Mouse (Mus musculus): Measurements from ENCODE around the gene Meiob. TPM values are rescaled to one million over a fixed set of nuclear protein-coding genes. Genes with fewer than 3 reads are reported as not detected.

The Meiob gene
- total RNA-seq, 2 experiments from 2014 or later: not detected

GRCm38 (mm10) chr17:24873695-24874404, 69.8 kb downstream of the Meiob start:
- DNase-seq (ENCODE audit: low spot score): no peak

GRCm38 (mm10) chr17:24874405-24874745, 70.3 kb downstream of the Meiob start:
- DNase-seq (ENCODE audit: low spot score): no peak

DNA sequence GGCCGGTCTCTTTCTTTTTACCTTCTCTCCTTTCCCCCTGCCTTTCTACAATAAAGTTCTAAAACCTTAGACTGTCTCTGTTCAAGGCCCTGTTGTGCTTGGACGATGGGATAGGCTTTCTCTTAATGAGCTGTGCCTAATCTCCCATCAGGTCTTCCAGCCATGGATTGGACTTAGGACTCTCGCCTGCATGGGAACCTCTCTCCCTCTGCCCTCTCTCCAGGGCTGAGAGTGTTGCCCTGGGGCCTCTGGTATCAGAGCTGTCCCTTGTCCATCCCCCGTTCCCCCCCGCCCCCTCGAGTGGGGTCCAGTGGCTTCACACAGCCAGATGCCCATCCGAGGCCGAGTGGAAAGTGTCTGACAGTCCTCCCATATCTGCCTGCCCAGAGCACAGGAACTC, 70.9 kb downstream of the Meiob start:
- DNase-seq (ENCODE audit: low spot score): no peak

- peak; percentile 51 for DNase-seq (ENCODE audit: low spot score)
Measured at GRCm38 (mm10) chr17:24877336-24878116, 73.4 kb downstream of the Meiob start.

DNA sequence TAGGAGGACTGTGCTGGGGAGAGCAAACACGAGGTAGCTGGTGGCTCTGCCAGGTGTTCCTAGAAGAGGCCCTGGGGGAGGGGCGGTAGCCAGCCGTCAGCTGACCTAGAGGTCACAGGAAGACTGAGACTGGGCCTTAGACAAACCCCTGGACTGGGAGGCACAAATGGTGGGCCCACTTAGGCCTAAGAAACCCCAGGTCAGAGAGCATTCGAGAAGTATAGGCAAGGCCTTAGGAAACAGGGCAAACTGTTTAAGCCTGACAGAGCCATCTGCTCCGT, 74.0 kb downstream of the Meiob start:
- peak; percentile 74 for DNase-seq (ENCODE audit: low spot score)

- DNase-seq (ENCODE audit: low spot score): no peak
Measured at GRCm38 (mm10) chr17:24878531-24878930, 74.4 kb downstream of the Meiob start.

DNA sequence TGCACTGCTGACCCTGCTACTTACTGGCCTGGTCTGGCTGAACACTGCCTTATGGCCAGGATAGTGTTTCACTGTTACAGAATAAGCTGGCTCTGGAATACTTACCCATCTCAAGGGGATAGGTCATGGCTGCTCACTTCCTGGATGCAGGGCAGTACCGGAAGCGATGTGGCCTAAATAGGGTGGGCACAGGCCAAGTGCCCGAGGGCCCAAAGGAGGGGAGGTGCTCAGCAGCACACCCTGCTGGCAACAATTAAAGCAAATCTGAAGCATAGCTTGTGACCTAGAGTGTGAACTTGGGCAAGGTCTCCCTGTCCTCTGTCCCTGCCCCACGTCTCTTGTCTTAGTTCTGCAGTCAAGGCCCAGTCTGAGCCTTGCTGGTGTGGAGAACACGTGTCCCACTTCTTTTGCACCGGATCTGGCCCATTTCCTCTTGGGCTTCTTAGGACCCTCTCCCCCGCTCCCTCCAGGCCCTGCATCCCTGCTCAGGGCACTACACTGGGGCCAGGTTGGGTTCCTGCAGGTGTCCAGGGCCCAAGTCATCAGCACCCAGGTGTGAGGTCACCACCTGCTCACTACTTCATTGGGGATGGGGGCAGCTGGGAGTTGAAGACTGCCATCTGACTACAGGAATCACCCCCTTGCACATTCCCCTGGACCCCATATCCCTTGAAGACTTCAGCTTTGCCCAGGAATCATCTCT, 77.8 kb downstream of the Meiob start:
- DNase-seq (ENCODE audit: low spot score): peak; percentile 52

DNA sequence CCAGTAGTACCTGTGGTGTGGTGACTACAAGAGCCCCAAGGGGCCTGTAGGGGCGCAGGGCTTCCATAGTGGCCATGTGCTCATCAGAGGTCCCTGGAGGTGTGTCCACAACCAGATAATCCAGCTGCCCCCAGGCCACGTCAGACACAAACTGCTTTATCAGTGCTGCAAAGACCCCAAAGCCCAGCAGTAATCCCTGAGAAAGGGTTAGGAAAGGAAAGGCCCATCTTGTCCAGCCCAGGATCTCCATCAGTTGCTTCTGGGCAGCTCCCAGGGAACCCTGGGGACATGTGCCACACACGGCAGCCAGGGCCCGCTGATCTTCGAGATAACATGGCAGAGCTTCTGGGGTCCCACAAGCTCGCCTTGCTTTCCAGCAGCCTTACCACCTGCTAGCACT, 80.3 kb downstream of the Meiob start:
- no peak for DNase-seq (ENCODE audit: low spot score)

DNA sequence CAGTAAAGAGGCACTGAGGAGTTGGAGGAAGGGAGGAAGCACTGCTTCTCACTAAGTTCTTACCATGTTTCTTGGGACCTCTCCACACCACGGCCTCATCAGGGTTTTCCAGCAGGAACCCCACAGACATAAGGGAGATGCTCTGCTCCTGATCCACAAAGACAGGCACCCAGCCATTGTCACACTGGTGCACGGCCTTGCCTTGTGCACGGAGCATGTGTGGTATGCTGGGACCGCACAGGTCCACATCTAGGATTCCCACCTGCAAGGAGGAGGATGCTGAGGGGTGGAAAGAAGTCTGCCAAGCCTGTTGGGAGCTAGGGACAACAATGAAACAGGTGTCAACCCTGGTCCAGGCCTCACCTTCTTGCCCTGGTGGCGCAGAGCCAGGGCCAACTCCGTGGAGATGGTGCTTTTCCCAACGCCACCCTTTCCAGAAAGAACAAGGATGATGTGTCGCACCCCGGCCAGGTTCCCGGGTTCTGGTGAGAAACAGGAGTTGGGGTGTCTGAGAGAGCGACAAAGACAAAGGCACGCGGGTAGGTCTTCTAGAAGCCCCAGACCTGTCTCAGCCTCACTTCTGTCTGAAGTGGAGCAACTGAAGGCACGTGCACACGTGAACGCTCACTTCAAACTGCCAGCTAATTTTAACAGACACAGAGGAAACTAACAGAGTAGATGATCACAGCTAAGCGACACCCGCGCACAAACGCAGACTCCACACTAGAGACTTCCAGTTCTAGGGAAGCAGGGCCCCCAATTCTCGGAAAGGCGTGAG, 81.5 kb downstream of the Meiob start:
- no peak for DNase-seq (ENCODE audit: low spot score)

GRCm38 (mm10) chr17:24886134-24886931, 82.2 kb downstream of the Meiob start, which contains the start of the genes Nubp2 and Spsb3:
TSS of gene Nubp2 (minus strand) at chr17:24886349.
TSS of gene Spsb3 (plus strand) at chr17:24886643.
- peak; percentile 98 for DNase-seq (ENCODE audit: low spot score)

GRCm38 (mm10) chr17:24886932-24887271, 82.8 kb downstream of the Meiob start:
- no peak for DNase-seq (ENCODE audit: low spot score)

GRCm38 (mm10) chr17:24887291-24888080, 83.4 kb downstream of the Meiob start:
- DNase-seq (ENCODE audit: low spot score): no peak

DNA sequence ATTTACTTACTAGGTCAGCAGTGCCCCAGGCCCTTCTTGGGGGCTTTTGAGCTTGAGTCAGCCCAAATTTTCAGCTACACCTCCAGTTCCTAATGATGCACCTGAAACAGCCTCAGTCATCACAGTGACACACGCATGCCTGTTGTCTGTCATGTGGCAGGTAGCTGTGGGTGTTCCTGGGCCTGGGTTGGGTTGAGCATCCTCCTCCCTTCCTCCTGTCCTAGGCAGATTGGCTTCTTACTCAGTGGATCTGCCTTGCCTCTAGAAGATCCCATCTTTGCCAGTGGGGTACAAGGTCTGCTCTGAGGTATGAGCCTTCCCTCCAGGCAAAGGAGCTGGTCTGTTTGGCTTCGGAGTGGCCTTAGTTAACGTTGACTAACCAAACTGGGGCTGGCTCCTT, 84.8 kb downstream of the Meiob start:
- no peak for DNase-seq (ENCODE audit: low spot score)

Other genes starting within 250 kb of the Meiob start
- gene Tsc2, start 171.7 kb upstream of the Meiob start, total RNA-seq (2021): 100 to 1,000 TPM in 1 of 2 experiments, 10 to 100 TPM in 1; 83.2 to 105 TPM
- gene Nthl1, start 171.6 kb upstream of the Meiob start, total RNA-seq (2021): 1 to 10 TPM; 2.5 to 3.5 TPM
- 10 to 100 TPM; 31.8 to 55.0 TPM for gene Slc9a3r2, start 154.0 kb upstream of the Meiob start, total RNA-seq (2021)
- not detected for gene Npw, start 145.8 kb upstream of the Meiob start, total RNA-seq (2021)
- 10 to 100 TPM; 23.1 to 25.4 TPM for gene Zfp598, start 134.6 kb upstream of the Meiob start, total RNA-seq (2021)
- gene Syngr3, start 114.3 kb upstream of the Meiob start, total RNA-seq (2021): under 1 TPM in 1 of 2 experiments, not detected in 1; 0.14 TPM
- 10 to 100 TPM; 41.1 to 48.3 TPM for gene Gfer, start 108.1 kb upstream of the Meiob start, total RNA-seq (2021)
- gene Noxo1, start 108.1 kb upstream of the Meiob start, total RNA-seq (2021): under 1 TPM; 0.32 to 0.95 TPM
- 10 to 100 TPM; 15.4 to 16.0 TPM for gene Tbl3, start 96.6 kb upstream of the Meiob start, total RNA-seq (2021)
- not detected for gene Rnf151, start 86.2 kb upstream of the Meiob start, total RNA-seq (2021)
- gene Rps2, start 86.2 kb upstream of the Meiob start, total RNA-seq (2021): 100 to 1,000 TPM; 548 to 574 TPM
- gene Ndufb10, start 79.8 kb upstream of the Meiob start, total RNA-seq (2021): 100 to 1,000 TPM; 428 to 481 TPM
- 100 to 1,000 TPM; 764 to 767 TPM for gene Rpl3l, start 76.5 kb upstream of the Meiob start, total RNA-seq (2021)
- 100 to 1,000 TPM; 139 to 179 TPM for gene Msrb1, start 67.6 kb upstream of the Meiob start, total RNA-seq (2021)
- not detected for gene Hs3st6, start 51.3 kb upstream of the Meiob start, total RNA-seq (2021)
- 10 to 100 TPM; 67.9 to 72.7 TPM for gene Hagh, start 35.9 kb downstream of the Meiob start, total RNA-seq (2021)
- 10 to 100 TPM; 45.2 to 48.3 TPM for gene Fahd1, start 46.1 kb downstream of the Meiob start, total RNA-seq (2021)
- gene Igfals, start 61.7 kb downstream of the Meiob start, total RNA-seq (2021): 1 to 10 TPM; 2.2 to 2.6 TPM
- gene Nubp2, start 82.1 kb downstream of the Meiob start, total RNA-seq (2021): 10 to 100 TPM; 11.0 to 11.1 TPM
- 10 to 100 TPM; 29.7 to 37.9 TPM for gene Spsb3, start 82.4 kb downstream of the Meiob start, total RNA-seq (2021)
- gene Eme2, start 90.8 kb downstream of the Meiob start, total RNA-seq (2021): 1 to 10 TPM; 6.5 to 8.4 TPM
- gene Mrps34, start 90.8 kb downstream of the Meiob start, total RNA-seq (2021): 10 to 100 TPM; 79.4 to 86.3 TPM
- gene Nme3, start 92.2 kb downstream of the Meiob start, total RNA-seq (2021): 10 to 100 TPM; 11.8 to 12.3 TPM
- gene Mapk8ip3, start 132.7 kb downstream of the Meiob start, total RNA-seq (2021): 10 to 100 TPM; 13.2 to 14.5 TPM
- gene Jpt2, start 156.4 kb downstream of the Meiob start, total RNA-seq (2021): 1 to 10 TPM; 3.9 to 5.9 TPM
- gene Cramp1l, start 211.5 kb downstream of the Meiob start, total RNA-seq (2021): 1 to 10 TPM; 6.8 to 7.6 TPM
- gene Ift140, start 211.8 kb downstream of the Meiob start, total RNA-seq (2021): 1 to 10 TPM; 1.9 to 2.1 TPM